Mouse (Mus musculus) liver, embryonic 14.5 days (tissue): ENCODE measurements around the gene Atxn7l1. TPM values are rescaled to one million over a fixed set of nuclear protein-coding genes. Genes with fewer than 3 reads are reported as not detected.

Experiments
- ATAC-seq: fragments of 200-750 bp; cut with Nextera tagmentation; 2 replicates; pipeline ENCODE4 v1.8.0; 2017; ENCODE audit warnings: moderate number of reproducible peaks, mild to moderate bottlenecking, moderate library complexity; ENCODE audit not compliant: insufficient read depth
- DNase-seq, 3 experiments: peaks; one replicate each; pipeline ENCODE4 v3.0.0-alpha.2; 2012 to 2013; ENCODE audit warnings: low read depth in 3 of 3, low spot score in 3 of 3
- H3K27ac ChIP-seq: fragments of 300-500 bp; sonication (generic); 2 replicates; pipeline ENCODE4 v1.5.1; 2014; ENCODE audit warnings: moderate library complexity, mild to moderate bottlenecking, control low read depth, inconsistent platforms
- H3K27me3 ChIP-seq: fragments of 300-500 bp; sonication (generic); 2 replicates; pipeline ENCODE4 v1.6.1; 2014; ENCODE audit warnings: mild to moderate bottlenecking, low read length, moderate library complexity; ENCODE audit not compliant: control insufficient read depth, insufficient read depth
- H3K36me3 ChIP-seq: fragments of 300-500 bp; sonication (generic); replicated peaks from 2 replicates; pipeline ENCODE4 v1.6.1; 2014; ENCODE audit warnings: low read depth; ENCODE audit not compliant: control insufficient read depth, insufficient read depth
- H3K4me1 ChIP-seq, 2 experiments: fragments of 200-500 bp in 1 of 2; fragments of 300-500 bp in 1 of 2; sonication (generic) in 1 of 2; replicated peaks; 2 replicates each; pipeline ENCODE4 v1.6.1; 2012 to 2014; ENCODE audit warnings: antibody characterized with exemption in 1 of 2, inconsistent platforms in 1 of 2, low read length in 1 of 2; ENCODE audit not compliant: control insufficient read depth in 2 of 2, insufficient read depth in 2 of 2
- H3K4me2 ChIP-seq: fragments of 300-500 bp; sonication (generic); 2 replicates; pipeline ENCODE4 v1.6.1; 2014; ENCODE audit warnings: low read depth, mild to moderate bottlenecking, control low read depth, moderate library complexity
- H3K4me3 ChIP-seq, 2 experiments: fragments of 200-500 bp in 1 of 2; fragments of 300-500 bp in 1 of 2; sonication (generic) in 1 of 2; 2 replicates each; pipeline ENCODE4 v1.5.1; 2012 to 2014; ENCODE audit warnings: low read depth in 2 of 2, low read length in 2 of 2, mild to moderate bottlenecking in 2 of 2, control low read depth in 1 of 2, inconsistent platforms in 1 of 2, moderate library complexity in 1 of 2; ENCODE audit not compliant: insufficient read depth in 1 of 2
- H3K9ac ChIP-seq: fragments of 300-500 bp; sonication (generic); replicated peaks from 2 replicates; pipeline ENCODE4 v1.6.1; 2014; ENCODE audit warnings: mild to moderate bottlenecking, control low read depth, moderate library complexity
- H3K9me3 ChIP-seq: fragments of 300-500 bp; sonication (generic); 2 replicates; pipeline ENCODE4 v1.6.1; 2016; ENCODE audit warnings: low read length, mixed read lengths; ENCODE audit not compliant: control insufficient read depth
- CTCF ChIP-seq: IDR thresholded peaks from 2 replicates; pipeline ENCODE4 v1.5.1; 2016; ENCODE audit warnings: antibody characterized with exemption, low read depth, control low read depth
- EP300 ChIP-seq: IDR thresholded peaks from 2 replicates; pipeline ENCODE4 v1.6.1; 2016; ENCODE audit warnings: antibody characterized with exemption, low read depth
- WGBS: fragments of 180-500 bp; shearing (Covaris S2); extraction: QIAGEN DNeasy Blood & Tissue Kit; methylation state at CpG from one replicate; pipeline ENCODE4 v1.1.7; 2014; ENCODE audit not compliant: insufficient replicate concordance; 5-methylcytosine and 5-hydroxymethylcytosine counted together
- polyA plus RNA-seq, 2 experiments: library from polyadenylated mRNA; depleted of rRNA in 1 of 2; stranded (reverse) in 1 of 2; unstranded in 1 of 2; fragments of >200 nt; fragmentation: Nextera tagmentation in 1 of 2; extraction: Ambion mirVana in 1 of 2; gene quantifications; 2 replicates each; pipeline versions ENCODE4 v1.2.1 to v1.2.3; 2012 to 2014

The Atxn7l1 gene
- polyA plus RNA-seq, 2 experiments: 13.3 to 13.9 TPM

- DNase-seq: no peak
- Histone ChIP-seq H3K4me2 (no peak overlapping the region), H3K27ac (no peak overlapping the region), H3K27me3 (no peaks in the 10 kb centered on the region), H3K4me1 (peaks cover 0 to 4% of the 10 kb centered on the region in 2 experiments; a peak in 1 of 4 replicates), H3K9ac (no peak overlapping the region), H3K9me3 (no peaks in the 10 kb centered on the region), H3K4me3 (no peak overlapping the region), H3K36me3 (no peaks in the 10 kb centered on the region)
- TF ChIP-seq CTCF (no peak), EP300 (no peak)
- 64% methylated on average over 10 of the region's 10 CpGs for WGBS
- no peak for ATAC-seq
Measured at GRCm38 (mm10) chr12:33106438-33107167, 40.9 kb upstream of the Atxn7l1 start.

GRCm38 (mm10) chr12:33109531-33109930 lies 38.0 kb upstream of the Atxn7l1 start:
- no peaks in the 10 kb centered on the region for H3K36me3 ChIP-seq
- DNase-seq (no peak), ATAC-seq (no peak)
- no peaks in the 10 kb centered on the region for H3K9me3 ChIP-seq
- H3K9ac ChIP-seq: no peak overlapping the region
- no peaks in the 10 kb centered on the region for H3K27me3 ChIP-seq
- H3K4me3 ChIP-seq: no peak overlapping the region
- no peak overlapping the region for H3K4me2 ChIP-seq
- peaks cover 0 to 4% of the 10 kb centered on the region in 2 experiments; a peak in 1 of 4 replicates for H3K4me1 ChIP-seq
- no peak overlapping the region for H3K27ac ChIP-seq
- TF ChIP-seq EP300 (no peak), CTCF (peak; percentile 53)

- Histone ChIP-seq H3K9me3 (no peaks in the 10 kb centered on the region), H3K9ac (no peak overlapping the region), H3K27ac (no peak overlapping the region), H3K4me3 (no peak overlapping the region), H3K4me1 (peaks cover 0 to 4% of the 10 kb centered on the region in 2 experiments; a peak in 1 of 4 replicates), H3K27me3 (no peaks in the 10 kb centered on the region), H3K36me3 (no peaks in the 10 kb centered on the region), H3K4me2 (no peak overlapping the region)
- TF ChIP-seq CTCF (no peak), EP300 (no peak)
- ATAC-seq (no peak), DNase-seq (no peak)
- WGBS: 17% methylated on average over 14 of the region's 14 CpGs
Measured at GRCm38 (mm10) chr12:33110894-33111471, 36.5 kb upstream of the Atxn7l1 start.

- H3K4me2 ChIP-seq: peak overlapping the region; percentile 26; the same call in 1 of the 2 replicates
- no peak for TF ChIP-seq CTCF
- no peak for TF ChIP-seq EP300
- no peak overlapping the region for H3K9ac ChIP-seq
- DNase-seq: no peak
- no peaks in the 10 kb centered on the region for H3K4me1 ChIP-seq
- H3K4me3 ChIP-seq: peak overlapping the region in 1 of 2 experiments; percentile 4; a peak in 1 of 4 replicates
- no peaks in the 10 kb centered on the region for H3K36me3 ChIP-seq
- H3K9me3 ChIP-seq: no peaks in the 10 kb centered on the region
- H3K27me3 ChIP-seq: no peaks in the 10 kb centered on the region
- WGBS: 34% methylated on average over 15 of the region's 15 CpGs
- ATAC-seq: no peak
- no peak overlapping the region for H3K27ac ChIP-seq
Measured at GRCm38 (mm10) chr12:33118624-33119301, 28.7 kb upstream of the Atxn7l1 start.
